Mouse (Mus musculus) cerebellum, adult 8-10 months (tissue): ENCODE measurements around the gene Cdca7.

Source experiments
- DNase-seq: peaks from one replicate; pipeline ENCODE4 v3.0.0; 2022

Cdca7 gene

DNA sequence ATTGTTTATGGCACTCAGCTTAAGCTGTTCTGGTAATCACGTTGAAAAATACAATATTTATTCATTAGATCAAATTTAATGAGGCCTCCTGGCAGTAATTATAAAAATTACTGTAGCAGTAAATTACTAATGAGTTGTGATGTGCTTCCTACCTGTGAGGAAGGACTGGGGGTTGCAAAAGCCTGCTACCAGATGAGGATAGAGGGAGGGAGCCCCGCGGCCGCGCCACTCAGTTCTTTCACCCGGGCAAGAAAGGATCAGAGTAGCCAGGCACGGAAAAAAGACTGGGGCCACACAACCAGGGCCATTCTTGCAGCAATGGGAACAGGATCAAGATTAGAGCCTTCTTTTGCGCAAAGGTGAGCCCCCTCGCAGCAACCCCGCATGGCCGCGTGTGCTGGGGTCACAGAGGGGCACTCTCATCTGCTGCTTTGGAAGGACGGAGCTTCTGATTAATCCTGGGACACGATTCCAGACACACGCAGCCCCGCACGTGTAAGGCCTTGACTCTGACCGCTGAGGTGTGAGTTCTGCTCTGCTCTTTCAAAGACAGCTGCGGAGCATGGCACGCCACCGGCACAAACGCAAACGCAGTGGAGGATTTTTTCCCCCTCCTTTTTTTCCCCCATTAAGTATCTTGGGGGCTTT, 23.2 kb downstream of the Cdca7 start:
- DNase-seq: no peak

DNA sequence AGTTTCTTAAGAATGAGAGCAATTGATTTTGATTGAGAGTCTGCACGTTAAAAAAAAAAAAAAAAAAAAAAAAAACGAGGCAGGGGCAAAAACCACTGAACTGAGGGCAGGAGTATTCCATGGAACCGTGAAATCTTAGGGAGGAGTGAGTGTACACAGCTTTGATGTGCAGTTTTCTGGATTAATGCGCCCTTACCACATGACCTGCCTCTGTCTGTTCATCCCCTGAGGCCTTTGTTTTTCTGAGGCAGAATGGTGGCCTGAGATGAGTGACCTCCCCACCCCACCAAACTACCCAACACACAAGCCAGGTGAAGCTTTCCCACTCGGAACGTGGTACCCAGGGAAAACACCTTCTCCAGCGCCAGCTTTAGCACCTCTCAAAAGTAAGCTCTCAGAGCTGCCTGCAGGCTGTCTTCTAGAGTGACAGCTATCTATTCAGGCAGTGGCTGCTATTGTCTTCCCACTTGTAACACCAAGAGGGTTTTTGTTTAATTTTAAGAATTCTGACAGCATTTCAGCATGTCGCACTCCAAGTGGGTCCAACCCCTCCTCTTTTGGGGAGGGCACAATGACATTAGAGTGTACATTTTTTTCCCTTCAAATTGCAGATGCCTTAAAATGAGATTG, 23.9 kb downstream of the Cdca7 start:
- no peak for DNase-seq

DNA sequence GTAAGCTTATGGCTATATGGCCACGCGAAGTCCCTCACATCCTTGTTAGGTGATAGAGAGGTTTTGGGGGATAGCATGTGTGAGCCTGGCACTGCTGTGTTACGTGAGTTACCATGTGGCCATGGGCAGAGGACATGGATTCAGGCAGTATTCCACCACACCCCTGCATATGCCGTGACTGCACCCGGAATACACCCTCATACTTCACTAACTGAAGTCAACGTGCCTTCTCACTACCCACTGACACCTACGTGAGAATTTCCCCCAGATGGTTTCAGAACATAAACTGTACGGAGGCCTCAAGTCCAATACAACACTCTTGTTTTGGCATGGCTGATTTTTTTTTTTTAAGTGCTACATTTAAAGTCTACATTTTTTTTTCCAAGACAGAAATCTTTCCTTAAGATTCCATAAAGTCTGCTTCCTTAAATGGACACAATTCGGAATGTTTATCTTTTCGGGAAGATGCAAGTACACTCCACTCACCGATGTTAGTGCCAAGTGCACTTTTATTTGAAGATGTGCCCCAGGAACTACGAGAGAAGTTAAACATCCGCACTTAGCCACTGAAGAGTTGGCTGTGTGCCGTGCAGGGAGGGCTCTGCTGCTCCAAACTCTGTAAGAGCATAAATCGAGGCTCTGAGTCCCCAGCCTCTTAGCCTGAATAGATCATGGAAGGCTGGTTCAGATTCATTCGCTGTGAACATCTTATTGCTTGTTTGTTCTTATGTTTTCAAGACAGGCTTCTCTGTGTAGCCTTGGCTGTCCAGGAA, 26.3 kb downstream of the Cdca7 start:
- DNase-seq: no peak

DNA sequence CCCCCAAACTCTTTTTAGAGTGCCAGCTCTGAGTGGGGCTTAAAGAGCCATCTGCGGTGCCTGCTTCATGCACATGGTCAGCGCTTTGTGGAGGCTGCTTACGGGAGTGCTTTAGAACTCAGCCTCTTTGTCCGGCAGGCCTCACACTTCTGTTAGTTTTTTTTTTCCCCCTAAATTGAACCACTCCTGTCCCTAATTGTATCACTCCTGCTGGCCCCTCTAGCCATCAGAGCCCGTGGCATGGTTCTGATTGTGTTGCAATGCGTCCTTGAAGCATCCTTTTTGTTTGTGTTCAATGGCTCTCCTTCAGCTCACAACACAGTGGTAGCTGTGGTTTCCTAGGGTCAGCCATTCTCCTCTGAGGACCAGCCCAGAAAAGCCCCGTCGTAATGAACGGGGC, 27.7 kb downstream of the Cdca7 start:
- no peak for DNase-seq

DNA sequence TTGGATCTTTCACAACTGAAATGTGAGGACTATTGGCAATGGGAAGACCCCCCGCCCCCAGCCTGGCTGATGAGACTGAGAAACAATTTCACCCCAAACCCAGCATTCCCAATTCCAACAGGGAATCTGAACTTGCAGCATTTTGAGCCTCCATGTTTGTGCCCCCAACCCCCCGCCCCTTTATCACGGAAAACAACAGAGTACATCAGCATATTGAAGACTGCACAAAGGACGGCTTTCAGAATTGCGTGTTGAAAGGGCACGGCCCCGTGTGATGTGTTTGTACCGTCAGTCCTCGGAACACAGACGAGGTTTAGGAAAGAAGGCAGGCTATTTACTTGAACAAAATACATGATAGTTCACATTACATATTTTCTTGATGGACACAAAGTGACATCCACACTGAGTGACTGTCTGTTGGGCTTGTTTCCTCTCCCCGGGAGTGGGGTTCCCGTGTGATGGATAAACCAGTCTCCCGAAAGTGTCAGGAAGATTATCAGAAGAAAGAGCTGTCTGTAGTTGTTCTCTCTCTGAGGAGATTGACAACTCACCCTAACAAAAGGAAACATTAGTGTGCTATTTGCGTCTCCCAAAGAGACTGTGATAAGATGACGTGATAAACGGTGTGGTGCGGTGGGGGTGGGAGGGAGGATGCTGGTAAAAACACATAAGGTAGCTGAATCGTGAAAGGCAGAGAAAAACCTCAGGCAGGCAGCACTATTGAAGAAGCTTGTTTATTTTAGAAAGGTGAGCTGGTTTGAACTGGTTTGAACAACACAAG, 32.1 kb downstream of the Cdca7 start:
- DNase-seq: no peak

DNA sequence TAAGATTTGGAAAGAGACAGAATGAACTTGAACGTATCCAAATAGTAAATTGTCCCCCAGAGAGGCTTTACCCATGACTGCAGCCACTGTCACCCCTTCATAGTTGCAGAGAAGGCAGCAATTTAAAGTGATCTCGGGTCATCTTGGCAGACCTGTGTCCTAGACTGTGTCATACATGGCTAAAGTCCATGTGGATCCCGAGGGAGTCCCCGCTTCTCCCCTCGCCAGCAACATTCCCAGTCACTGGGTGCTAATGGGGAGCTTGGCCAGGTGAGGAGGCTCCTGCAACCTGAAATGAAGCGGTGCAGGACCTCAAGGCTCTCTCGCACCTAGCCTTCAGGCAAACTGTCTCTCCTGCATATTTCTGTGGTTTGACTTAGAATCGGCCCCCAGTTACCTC, 32.9 kb downstream of the Cdca7 start:
- no peak for DNase-seq

DNA sequence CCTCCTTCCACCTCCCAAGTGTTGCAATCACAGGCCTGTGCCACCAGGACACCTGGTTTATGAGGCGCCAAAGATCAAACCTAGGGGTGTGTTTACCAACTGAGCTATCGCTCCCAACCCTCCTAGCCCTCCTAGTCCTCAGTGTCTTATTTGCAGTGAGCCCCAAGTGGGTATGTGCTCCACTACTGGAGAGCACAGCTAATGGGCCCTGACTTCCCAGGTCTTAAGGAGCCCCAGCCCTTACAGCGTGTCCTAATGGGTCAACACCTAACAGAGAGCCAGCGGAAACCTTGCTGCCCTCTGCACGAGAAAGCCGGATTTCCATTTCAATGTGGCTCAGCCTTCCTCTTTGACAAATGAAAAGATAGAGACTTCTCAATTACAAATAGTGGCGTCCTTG, 39.6 kb downstream of the Cdca7 start:
- DNase-seq: no peak

DNA sequence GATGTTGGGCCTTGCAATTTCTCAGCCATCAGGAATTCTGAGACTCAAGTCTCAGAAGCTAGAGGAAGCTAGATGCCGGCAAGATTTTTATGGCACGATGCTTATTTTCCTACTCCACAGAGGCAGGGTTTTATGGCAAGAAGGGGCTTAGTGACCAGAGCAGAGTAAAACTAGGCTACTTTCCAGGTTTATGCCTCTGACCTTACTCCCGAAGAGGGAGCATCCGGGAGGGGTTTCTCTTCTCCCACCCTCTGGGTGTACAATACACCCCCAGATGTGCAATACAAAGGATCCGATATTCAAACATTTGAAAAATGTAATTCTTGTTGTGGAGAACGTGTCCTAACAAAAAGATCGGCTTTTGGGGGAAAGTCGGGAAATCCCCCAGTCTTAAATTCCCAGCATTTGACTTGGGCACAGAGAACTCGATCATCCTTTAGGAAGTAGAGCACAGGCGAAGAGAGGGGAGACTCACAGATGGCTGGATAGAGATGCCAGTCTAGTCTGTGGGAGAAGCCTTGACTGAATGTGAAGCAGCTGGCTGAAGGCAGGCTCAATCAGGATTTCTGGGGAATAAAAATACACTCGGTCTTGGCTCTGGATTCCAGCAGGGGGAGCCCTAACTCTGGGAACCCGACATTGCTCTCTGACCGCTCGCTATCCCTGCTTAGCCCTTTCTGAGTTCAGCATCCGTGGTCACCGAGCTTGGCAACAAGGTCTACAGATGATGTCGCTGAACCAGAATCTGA, 40.2 kb downstream of the Cdca7 start:
- peak; percentile 77 for DNase-seq

DNA sequence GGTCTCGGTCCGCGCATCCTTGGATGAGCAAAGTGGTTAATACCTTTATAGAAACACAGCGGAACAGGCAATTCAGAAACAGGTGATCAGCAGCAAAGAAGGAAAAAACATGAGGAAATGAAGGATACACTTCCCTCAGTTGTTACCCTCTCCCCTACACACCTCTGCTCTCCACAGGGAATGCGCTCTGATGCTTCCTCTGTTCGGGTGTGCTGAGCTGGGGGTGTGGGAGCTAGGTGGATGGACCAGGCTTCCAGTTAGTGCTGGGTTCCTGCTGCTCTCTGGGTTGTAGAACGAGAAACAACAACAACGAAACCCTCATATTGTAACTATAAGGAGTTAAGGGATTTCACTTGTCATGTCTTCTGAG, 40.7 kb downstream of the Cdca7 start:
- no peak for DNase-seq

DNA sequence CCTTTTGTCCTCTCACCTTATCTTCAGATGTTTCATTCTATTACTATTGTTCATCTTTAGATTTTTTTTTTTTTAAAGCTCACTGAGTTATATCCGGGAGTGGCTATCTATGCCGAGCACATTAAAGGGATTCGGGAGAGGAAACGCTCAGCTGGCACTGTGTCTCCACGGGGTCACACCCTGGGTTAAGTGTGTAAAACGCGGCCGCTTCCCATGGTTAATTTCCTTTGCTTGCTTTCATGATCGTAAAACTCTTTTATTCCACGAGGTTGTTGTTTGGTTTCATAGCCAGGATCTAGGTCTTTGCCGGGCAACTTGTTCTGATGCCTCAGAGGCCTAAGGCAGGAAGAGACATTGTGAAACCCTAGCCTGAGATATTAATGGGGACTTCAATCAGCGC, 48.1 kb downstream of the Cdca7 start:
- no peak for DNase-seq

DNA sequence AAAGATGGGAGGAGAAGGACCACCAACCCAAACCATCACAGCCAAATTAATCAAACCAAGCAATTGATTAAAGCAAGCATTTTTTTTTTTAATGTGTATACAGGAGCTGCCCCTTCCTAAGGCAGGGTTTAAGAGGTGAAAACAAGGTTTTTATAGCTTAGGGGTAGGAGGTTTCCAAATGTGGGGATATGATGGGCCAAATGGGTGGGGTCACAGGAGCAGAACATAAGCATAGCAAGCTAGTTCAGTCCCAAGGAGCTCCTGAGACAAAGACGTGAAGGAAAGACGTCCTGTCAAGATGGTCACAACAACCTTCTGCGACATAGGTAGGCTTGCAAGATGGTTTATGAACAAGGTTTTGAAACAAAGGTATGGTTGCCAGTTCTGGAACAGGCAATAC, 49.6 kb downstream of the Cdca7 start:
- no peak for DNase-seq

DNA sequence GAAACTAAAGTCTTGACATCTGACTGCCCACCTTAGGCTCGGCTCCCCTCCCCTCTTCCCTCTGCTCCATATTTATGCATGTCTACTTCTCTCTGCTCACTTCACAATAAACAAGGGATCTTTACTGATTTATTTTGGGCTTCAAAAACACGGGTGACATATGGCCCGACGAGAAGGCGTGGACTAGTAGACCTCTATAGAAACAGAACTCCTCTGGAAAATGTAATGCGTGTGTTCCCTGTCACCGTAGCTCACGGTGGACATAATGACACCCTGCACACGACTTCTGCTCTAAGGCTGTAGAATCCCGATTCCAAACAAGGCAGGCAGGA, 53.0 kb downstream of the Cdca7 start:
- DNase-seq: no peak

DNA sequence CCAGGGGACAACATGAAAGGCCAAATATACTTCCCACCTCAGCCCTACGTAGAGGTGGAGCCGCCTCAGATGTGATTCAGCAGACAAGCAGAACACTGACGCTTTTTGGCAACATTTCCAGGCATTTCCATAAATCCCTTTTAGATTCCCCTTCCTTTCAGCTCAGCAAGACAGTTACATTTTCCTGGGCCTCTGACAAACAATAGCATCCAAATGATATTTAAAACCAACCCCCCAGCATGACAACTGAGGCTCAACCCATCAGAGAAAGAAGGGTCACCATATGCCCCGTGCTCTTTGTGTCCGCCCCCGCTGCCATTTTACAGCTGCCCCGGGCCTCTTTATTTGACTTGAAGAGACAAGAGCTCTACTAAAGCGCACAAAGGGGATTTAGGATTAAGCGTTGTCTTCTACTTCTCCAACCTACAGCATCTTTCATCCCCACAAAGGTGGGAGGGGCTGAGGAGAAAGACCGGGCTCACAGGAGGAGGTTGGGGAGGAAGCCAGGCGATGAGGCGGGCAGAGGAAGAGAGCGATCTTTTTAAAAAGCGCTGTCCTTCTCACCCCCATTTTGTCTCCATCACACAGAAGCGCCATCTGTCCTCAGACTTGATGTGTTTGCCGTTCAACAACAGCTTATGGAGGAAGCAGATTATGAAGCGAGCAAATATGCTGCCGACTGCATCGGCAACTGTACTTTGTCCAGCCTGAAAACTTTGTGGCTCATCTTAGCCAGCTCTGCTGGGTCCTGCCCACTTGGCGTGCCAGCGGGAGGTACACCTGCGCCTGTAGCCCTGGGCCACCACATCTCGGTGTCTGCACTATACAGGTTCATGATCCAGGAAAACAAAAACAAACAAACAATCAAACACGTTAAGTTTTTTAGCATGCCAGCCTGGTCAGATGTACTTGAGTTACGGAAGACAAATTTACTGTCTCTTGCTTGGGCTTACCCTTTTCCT, 53.7 kb downstream of the Cdca7 start:
- DNase-seq: peak; percentile 23

DNA sequence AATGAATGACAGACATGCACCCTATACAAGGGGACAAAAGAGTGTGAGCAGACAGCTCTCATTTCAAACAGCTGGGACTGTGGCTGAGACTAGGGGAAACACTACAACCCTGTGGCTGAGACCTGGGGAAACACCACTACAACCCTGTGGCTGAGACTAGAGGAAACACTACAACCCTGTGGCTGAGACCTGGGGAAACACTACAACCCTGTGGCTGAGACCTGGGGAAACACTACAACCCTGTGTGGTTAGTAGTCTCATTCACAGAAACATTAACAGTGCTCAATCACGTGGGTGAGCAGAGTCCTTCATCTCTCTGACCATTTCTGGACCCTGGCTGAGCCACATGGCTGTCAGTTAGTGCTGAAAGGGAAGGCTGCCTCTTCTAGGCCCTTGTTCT, 59.9 kb downstream of the Cdca7 start:
- DNase-seq: no peak
